Mouse (Mus musculus) G1E (cell line): ENCODE measurements around the gene Ikzf4. TPM values are rescaled to one million over a fixed set of nuclear protein-coding genes. Genes with fewer than 3 reads are reported as not detected.
"Not testable (repeated sequence)": the region's sequence is repeated elsewhere in the genome, so short reads cannot be mapped to it uniquely, and the experiment has no call there.

Source experiments
- ATAC-seq: 2 replicates; pipeline ENCODE4 v1.8.0; 2016; ENCODE audit warnings: mild to moderate bottlenecking; ENCODE audit not compliant: insufficient number of reproducible peaks, poor library complexity, low FRiP score, severe bottlenecking; ENCODE audit errors: extremely low read depth
- DNase-seq: peaks from one replicate; pipeline ENCODE4 v3.0.0; 2012; ENCODE audit warnings: low spot score
- H3K27me3 ChIP-seq: 2 replicates; pipeline ENCODE4 v1.6.1; 2012; ENCODE audit warnings: mild to moderate bottlenecking, low read length, inconsistent platforms; ENCODE audit not compliant: insufficient read depth
- H3K36me3 ChIP-seq: replicated peaks from 2 replicates; pipeline ENCODE3; 2012; ENCODE audit warnings: mild to moderate bottlenecking, inconsistent platforms
- H3K4me1 ChIP-seq: 2 replicates; pipeline ENCODE4 v1.6.1; 2012; ENCODE audit warnings: low read depth, low read length, inconsistent platforms, mixed read lengths; ENCODE audit not compliant: insufficient read depth
- H3K4me3 ChIP-seq: 2 replicates; pipeline ENCODE4 v1.5.1; 2012; ENCODE audit warnings: low read depth, mild to moderate bottlenecking, inconsistent platforms, low read length, moderate library complexity, mixed read lengths
- H3K9me3 ChIP-seq: replicated peaks from 2 replicates; pipeline ENCODE4 v1.6.1; 2012; ENCODE audit warnings: inconsistent platforms
- CTCF ChIP-seq: IDR thresholded peaks from 2 replicates; pipeline ENCODE4 v1.5.1; 2012; ENCODE audit warnings: low read depth, low read length, inconsistent platforms, mixed read lengths
- GATA1 ChIP-seq: IDR thresholded peaks from 2 replicates; pipeline ENCODE4 v1.6.1; 2012; ENCODE audit warnings: borderline replicate concordance, low read length, inconsistent platforms, mixed read lengths
- GATA2 ChIP-seq: IDR thresholded peaks from 2 replicates; pipeline ENCODE4 v1.6.1; 2012; ENCODE audit warnings: low read depth, low read length, inconsistent platforms, borderline replicate concordance
- POLR2AphosphoS5 ChIP-seq: IDR thresholded peaks from 2 replicates; pipeline ENCODE4 v1.6.1; 2012; ENCODE audit warnings: low read depth, low read length, inconsistent platforms; ENCODE audit not compliant: insufficient replicate concordance
- TAL1 ChIP-seq: conservative IDR thresholded peaks from 2 replicates; pipeline ENCODE4 v1.6.1; 2012; ENCODE audit warnings: low read depth, low read length, inconsistent platforms, mixed read lengths
- polyA plus RNA-seq: library from polyadenylated mRNA; stranded (reverse); fragments of >175 nt; gene quantifications from 2 replicates; pipeline ENCODE4 v1.2.3, GENCODE M21; 2012
- total RNA-seq, 2 experiments: library from RNA; stranded (forward) in 1 of 2; stranded (reverse) in 1 of 2; fragments of 200-1000 nt in 1 of 2; fragments of >200 nt in 1 of 2; fragmentation: Nextera tagmentation in 1 of 2; gene quantifications; 2 replicates each; pipeline ENCODE4 v1.2.3; 2014 to 2017

Gene Ikzf4
- total and polyA plus RNA-seq, 3 experiments, result 1.7 to 11.4 (median 7.0) TPM

GRCm38 (mm10) chr10:128631571-128631970 lies 14.2 kb downstream of the Ikzf4 start:
- Histone ChIP-seq H3K27me3 (no peaks in the 10 kb centered on the region), H3K4me1 (peaks cover 29% of the 10 kb centered on the region), H3K4me3 (no peak overlapping the region), H3K36me3 (peaks cover 50% of the 10 kb centered on the region), H3K9me3 (no peaks in the 10 kb centered on the region)
- ATAC-seq (no peak), DNase-seq (no peak)
- TF ChIP-seq CTCF (no peak), TAL1 (no peak), GATA1 (no peak)

- not testable (repeated sequence) for H3K27me3 ChIP-seq, H3K4me3 ChIP-seq, H3K9me3 ChIP-seq, DNase-seq, ATAC-seq
- peaks cover 26% of the 10 kb centered on the region for H3K4me1 ChIP-seq
- H3K36me3 ChIP-seq, result peaks cover 44% of the 10 kb centered on the region
These were observed 15.5 kb downstream of the Ikzf4 start for GRCm38 (mm10) chr10:128630306-128630705.

GRCm38 (mm10) chr10:128629746-128630145 lies 16.0 kb downstream of the Ikzf4 start:
- DNase-seq (no peak), ATAC-seq (no peak)
- TF ChIP-seq TAL1 (no peak), POLR2AphosphoS5 (no peak), GATA2 (no peak), GATA1 (no peak), CTCF (no peak)
- Histone ChIP-seq H3K4me1 (peaks cover 29% of the 10 kb centered on the region), H3K36me3 (peaks cover 44% of the 10 kb centered on the region), H3K27me3 (no peaks in the 10 kb centered on the region), H3K9me3 (no peaks in the 10 kb centered on the region), H3K4me3 (no peak overlapping the region)

- Histone ChIP-seq H3K9me3 (no peaks in the 10 kb centered on the region), H3K36me3 (peaks cover 41% of the 10 kb centered on the region), H3K27me3 (no peaks in the 10 kb centered on the region), H3K4me1 (peaks cover 37% of the 10 kb centered on the region), H3K4me3 (no peak overlapping the region)
- DNase-seq (no peak), ATAC-seq (0 out of 2 replicates have a peak, but pooled peaks have one; percentile 2)
- peak; percentile 70 for TF ChIP-seq TAL1
- no peak for TF ChIP-seq GATA1
- no peak for TF ChIP-seq CTCF
These were observed 18.1 kb downstream of the Ikzf4 start for GRCm38 (mm10) chr10:128627398-128628317.

GRCm38 (mm10) chr10:128626311-128627310 lies 19.2 kb downstream of the Ikzf4 start, which contains the start of gene Rps26:
Gene Rps26, minus strand, starts transcription at chr10:128626747.
- Histone ChIP-seq H3K9me3 (no peaks in the 10 kb centered on the region), H3K4me1 (peaks cover 34% of the 10 kb centered on the region), H3K4me3 (peak within 1 kb of the TSS; percentile 79), H3K27me3 (no peaks in the 10 kb centered on the region), H3K36me3 (peaks cover 35% of the 10 kb centered on the region)
- DNase-seq (peak; percentile 78), ATAC-seq (peak; percentile 93)
- TF ChIP-seq CTCF (no peak), GATA2 (no peak), POLR2AphosphoS5 (peak; percentile 86; the same call in 1 of the 2 replicates), GATA1 (no peak)

GRCm38 (mm10) chr10:128625287-128625894 lies 20.4 kb downstream of the Ikzf4 start:
- peak; percentile 75 for DNase-seq
- peak; percentile 62 for ATAC-seq
- H3K4me1 ChIP-seq, result peaks cover 32% of the 10 kb centered on the region

GRCm38 (mm10) chr10:128623106-128623613 lies 22.6 kb downstream of the Ikzf4 start:
- H3K4me3 ChIP-seq, DNase-seq, ATAC-seq, H3K9me3 ChIP-seq, H3K27me3 ChIP-seq: not testable (repeated sequence)
- peaks cover 22% of the 10 kb centered on the region for H3K4me1 ChIP-seq
- peaks cover 33% of the 10 kb centered on the region for H3K36me3 ChIP-seq

More at GRCm38 (mm10) chr10:128625287-128625894, 20.4 kb downstream of the Ikzf4 start:
- Histone ChIP-seq H3K27me3 (no peaks in the 10 kb centered on the region), H3K36me3 (peaks cover 33% of the 10 kb centered on the region), H3K9me3 (no peaks in the 10 kb centered on the region), H3K4me3 (peak overlapping the region; percentile 79)
- TF ChIP-seq GATA2 (no peak), POLR2AphosphoS5 (no peak), TAL1 (no peak), CTCF (no peak), GATA1 (no peak)
